Mouse (Mus musculus) MEL (cell line): ENCODE results near the gene Olfr787. TPM values are rescaled to one million over a fixed set of nuclear protein-coding genes. Genes with fewer than 3 reads are reported as not detected.

ENCODE experiments used
- DNase-seq: peaks from one replicate; pipeline ENCODE4 v3.0.0; 2011; ENCODE audit warnings: low read depth, low spot score
- H3K27ac ChIP-seq: 2 replicates; pipeline ENCODE4 v1.5.1; 2012; ENCODE audit warnings: low read depth, mild to moderate bottlenecking, control low read depth, low read length, moderate library complexity; ENCODE audit not compliant: control insufficient read depth
- H3K27me3 ChIP-seq, 2 experiments: fragments of 150-350 bp in 1 of 2; sonication (generic) in 1 of 2; 2 replicates each; pipeline ENCODE4 v1.6.1; 2012; ENCODE audit warnings: low read length in 2 of 2, mild to moderate bottlenecking in 2 of 2, improper control_type of control experiment in 1 of 2, moderate library complexity in 1 of 2; ENCODE audit not compliant: insufficient read depth in 2 of 2, control insufficient read depth in 1 of 2
- H3K36me3 ChIP-seq, 2 experiments: 2 replicates each; pipeline ENCODE4 v1.6.1; 2012 to 2014; ENCODE audit warnings: low read length in 2 of 2, improper control_type of control experiment in 1 of 2, inconsistent platforms in 1 of 2, mild to moderate bottlenecking in 1 of 2; ENCODE audit not compliant: insufficient read depth in 2 of 2, control insufficient read depth in 1 of 2
- H3K4me1 ChIP-seq, 2 experiments: fragments of 150-350 bp in 1 of 2; sonication (generic) in 1 of 2; 2 replicates each; pipeline ENCODE4 v1.6.1; 2012; ENCODE audit warnings: low read length in 2 of 2, improper control_type of control experiment in 1 of 2, mild to moderate bottlenecking in 1 of 2; ENCODE audit not compliant: insufficient read depth in 2 of 2, control insufficient read depth in 1 of 2
- H3K4me3 ChIP-seq, 2 experiments: fragments of 150-350 bp in 1 of 2; sonication (generic) in 1 of 2; 2 replicates each; pipeline ENCODE4 v1.5.1; 2012; ENCODE audit warnings: low read depth in 2 of 2, low read length in 2 of 2, mild to moderate bottlenecking in 2 of 2, moderate library complexity in 2 of 2, control low read depth in 1 of 2, improper control_type of control experiment in 1 of 2; ENCODE audit not compliant: control insufficient read depth in 1 of 2, insufficient read depth in 1 of 2
- H3K79me2 ChIP-seq: 2 replicates; pipeline ENCODE4 v1.6.1; 2012; ENCODE audit warnings: mild to moderate bottlenecking, low read length, moderate library complexity; ENCODE audit not compliant: control insufficient read depth, poor library complexity, insufficient read depth
- H3K9ac ChIP-seq: 2 replicates; pipeline ENCODE4 v1.6.1; 2012; ENCODE audit warnings: low read depth, mild to moderate bottlenecking, control low read depth, low read length, moderate library complexity; ENCODE audit not compliant: control insufficient read depth, poor library complexity, severe bottlenecking
- H3K9me3 ChIP-seq: fragments of 150-350 bp; sonication (generic); replicated peaks from 2 replicates; pipeline ENCODE4 v1.6.1; 2012; ENCODE audit warnings: mild to moderate bottlenecking, low read length, improper control_type of control experiment, moderate library complexity; ENCODE audit not compliant: insufficient read depth
- BHLHE40 ChIP-seq: IDR thresholded peaks from 2 replicates; pipeline ENCODE4 v1.6.1; 2012; ENCODE audit warnings: low read depth, mild to moderate bottlenecking, inconsistent platforms, low read length, improper control_type of control experiment, borderline replicate concordance
- E2F4 ChIP-seq: IDR thresholded peaks from 2 replicates; pipeline ENCODE4 v1.6.1; 2011; ENCODE audit warnings: low read depth, low read length, improper control_type of control experiment, borderline replicate concordance
- GABPA ChIP-seq: IDR thresholded peaks from 2 replicates; pipeline ENCODE4 v1.6.1; 2012; ENCODE audit warnings: low read depth, mild to moderate bottlenecking, inconsistent platforms, low read length, improper control_type of control experiment, moderate library complexity
- JUND ChIP-seq: IDR thresholded peaks from 2 replicates; pipeline ENCODE4 v1.6.1; 2011; ENCODE audit warnings: low read depth, mild to moderate bottlenecking, improper control_type of control experiment, low read length
- MAFK ChIP-seq: IDR thresholded peaks from 2 replicates; pipeline ENCODE4 v1.6.1; 2011; ENCODE audit warnings: low read depth, mild to moderate bottlenecking, low read length, improper control_type of control experiment, borderline replicate concordance
- MAX ChIP-seq: IDR thresholded peaks from 2 replicates; pipeline ENCODE4 v1.6.1; 2011; ENCODE audit warnings: low read length, improper control_type of control experiment
- MAZ ChIP-seq: IDR thresholded peaks from 2 replicates; pipeline ENCODE4 v1.6.1; 2012; ENCODE audit warnings: low read depth, mild to moderate bottlenecking, inconsistent platforms, low read length, improper control_type of control experiment
- MEF2A ChIP-seq: IDR thresholded peaks from 2 replicates; pipeline ENCODE4 v1.6.1; 2014; ENCODE audit warnings: low read depth, mild to moderate bottlenecking, inconsistent platforms, low read length, improper control_type of control experiment; ENCODE audit not compliant: poor library complexity, insufficient replicate concordance, severe bottlenecking; ENCODE audit errors: extremely low read depth
- MYB ChIP-seq: IDR thresholded peaks from 2 replicates; pipeline ENCODE4 v1.6.1; 2011; ENCODE audit warnings: mild to moderate bottlenecking, low read depth, low read length, improper control_type of control experiment
- MYC ChIP-seq: IDR thresholded peaks from 2 replicates; pipeline ENCODE4 v1.6.1; 2011; ENCODE audit warnings: low read depth, mild to moderate bottlenecking, low read length, improper control_type of control experiment, moderate library complexity
- RAD21 ChIP-seq: IDR thresholded peaks from 2 replicates; pipeline ENCODE4 v1.6.1; 2011; ENCODE audit warnings: mild to moderate bottlenecking, low read depth, low read length, improper control_type of control experiment
- SIN3A ChIP-seq: IDR thresholded peaks from 2 replicates; pipeline ENCODE4 v1.6.1; 2012; ENCODE audit warnings: low read length, improper control_type of control experiment, inconsistent platforms
- SMC3 ChIP-seq: IDR thresholded peaks from 2 replicates; pipeline ENCODE4 v1.6.1; 2011; ENCODE audit warnings: low read depth, low read length, improper control_type of control experiment
- TAL1 ChIP-seq: IDR thresholded peaks from 2 replicates; pipeline ENCODE4 v1.6.1; 2012; ENCODE audit warnings: mild to moderate bottlenecking, inconsistent platforms, low read length, moderate library complexity, mixed read lengths
- TBP ChIP-seq: IDR thresholded peaks from 2 replicates; pipeline ENCODE4 v1.8.0; 2011; ENCODE audit warnings: low read depth, low read length, improper control_type of control experiment
- UBTF ChIP-seq: IDR thresholded peaks from 2 replicates; pipeline ENCODE4 v1.6.1; 2012; ENCODE audit warnings: low read depth, mild to moderate bottlenecking, inconsistent platforms, low read length, improper control_type of control experiment, moderate library complexity, borderline replicate concordance; ENCODE audit not compliant: insufficient read depth
- ZKSCAN1 ChIP-seq: IDR thresholded peaks from 2 replicates; pipeline ENCODE4 v1.6.1; 2012; ENCODE audit warnings: low read depth, mild to moderate bottlenecking, inconsistent platforms, low read length, improper control_type of control experiment, moderate library complexity
- ZMIZ1 ChIP-seq: IDR thresholded peaks from 2 replicates; pipeline ENCODE4 v1.6.1; 2012; ENCODE audit warnings: low read depth, mild to moderate bottlenecking, inconsistent platforms, low read length, improper control_type of control experiment, moderate library complexity
- polyA plus RNA-seq, 2 experiments: library from polyadenylated mRNA; stranded (reverse) in 1 of 2; unstranded in 1 of 2; fragments of >175 nt in 1 of 2; fragments of >200 nt in 1 of 2; gene quantifications; 2 replicates each; pipeline versions ENCODE4 v1.2.1 to v1.2.4; 2012; ENCODE audit warnings: low replicate concordance in 2 of 2, low read depth in 1 of 2; ENCODE audit not compliant: insufficient read length in 2 of 2, insufficient read depth in 1 of 2, missing spikeins in 1 of 2
- total RNA-seq: library from RNA; depleted of rRNA; stranded (reverse); fragments of 300-350 nt; gene quantifications from 2 replicates; pipeline ENCODE4 v1.2.3, GENCODE M21; 2012

Gene Olfr787
- total and polyA plus RNA-seq, 3 experiments, result not detected

DNA sequence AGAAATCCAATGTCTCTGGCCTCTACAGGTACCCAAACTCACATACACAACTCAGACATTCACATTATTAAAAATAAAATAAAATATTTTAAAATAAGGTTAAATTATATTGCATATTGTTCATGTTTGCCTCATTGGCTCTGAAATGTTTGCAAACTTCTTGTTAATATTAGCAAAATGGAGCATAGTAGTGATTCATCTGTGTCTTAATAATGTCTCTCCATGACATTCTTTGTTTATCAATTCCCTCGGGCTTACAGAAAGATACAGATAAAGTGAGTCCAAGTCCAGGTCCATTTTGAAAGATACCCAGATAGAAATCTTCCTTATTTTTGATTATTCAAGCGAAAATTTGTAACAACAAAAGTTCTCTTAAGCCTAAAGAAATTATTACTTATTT, 22.8 kb downstream of the Olfr787 start, which contains the start of gene Olfr789:
Olfr789 (plus strand) TSS at position 301 of the 400 bp plus-strand sequence.
- no peak within 1 kb of the TSS for H3K9ac ChIP-seq
- TF ChIP-seq ZMIZ1, result no peak
- no peak for TF ChIP-seq MAFK
- no peak for TF ChIP-seq ZKSCAN1
- TF ChIP-seq TBP, result no peak
- no peak for TF ChIP-seq SIN3A
- no peak for TF ChIP-seq MYB
- no peak for TF ChIP-seq E2F4
- no peak for TF ChIP-seq MAZ
- TF ChIP-seq RAD21, result no peak
- TF ChIP-seq MAX, result no peak
- TF ChIP-seq MEF2A, result no peak

GRCm38 (mm10) chr10:129490101-129490500, 28.4 kb downstream of the Olfr787 start:
- no peak overlapping the region for H3K27ac ChIP-seq
- H3K4me1 ChIP-seq, result no peaks in the 10 kb centered on the region
- no peaks in the 10 kb centered on the region for H3K79me2 ChIP-seq
- H3K36me3 ChIP-seq, result no peaks in the 10 kb centered on the region
- TF ChIP-seq SMC3 (no peak), JUND (no peak), TBP (no peak), GABPA (no peak), UBTF (no peak), MYB (no peak), TAL1 (no peak), ZMIZ1 (no peak), RAD21 (no peak)
- no peaks in the 10 kb centered on the region for H3K27me3 ChIP-seq
- no peak overlapping the region for H3K9ac ChIP-seq
- no peaks in the 10 kb centered on the region for H3K9me3 ChIP-seq
- no peak for DNase-seq
- H3K4me3 ChIP-seq, result no peak overlapping the region

More for the DNA sequence above, 22.8 kb downstream of the Olfr787 start, which contains the start of gene Olfr789:
- H3K4me1 ChIP-seq, result no peaks in the 10 kb centered on the region
- H3K36me3 ChIP-seq, result no peaks in the 10 kb centered on the region
- no peak within 1 kb of the TSS for H3K4me3 ChIP-seq
- H3K27me3 ChIP-seq, result no peaks in the 10 kb centered on the region
- no peaks in the 10 kb centered on the region for H3K9me3 ChIP-seq
- H3K79me2 ChIP-seq, result no peaks in the 10 kb centered on the region
- H3K27ac ChIP-seq, result no peak within 1 kb of the TSS
- no peak for DNase-seq

DNA sequence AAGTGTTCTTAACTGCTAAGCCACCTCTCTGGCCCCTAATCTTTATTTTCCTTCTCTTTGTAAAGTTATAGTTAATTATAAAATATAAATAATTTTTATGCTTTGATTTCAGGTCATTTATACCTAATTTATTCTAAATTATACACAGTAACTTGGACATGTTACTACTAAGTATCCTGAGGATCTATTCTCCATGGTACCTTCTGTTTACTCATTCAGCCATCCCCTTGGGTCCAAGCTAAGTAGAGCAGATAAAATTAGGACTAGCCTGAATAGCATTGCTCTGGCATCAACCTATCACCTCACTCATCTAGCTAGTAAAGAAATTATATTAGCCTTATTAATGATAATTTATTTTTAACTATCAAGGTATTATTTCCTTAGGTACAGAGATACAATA, 36.5 kb downstream of the Olfr787 start, which contains the start of gene Olfr790:
Olfr790 (plus strand) TSS at position 301 of the 400 bp plus-strand sequence.
- no peaks in the 10 kb centered on the region for H3K79me2 ChIP-seq
- no peak within 1 kb of the TSS for H3K9ac ChIP-seq
- DNase-seq, result no peak
- no peak within 1 kb of the TSS for H3K4me3 ChIP-seq
- H3K36me3 ChIP-seq, result no peaks in the 10 kb centered on the region
- no peak within 1 kb of the TSS for H3K27ac ChIP-seq
- no peaks in the 10 kb centered on the region for H3K9me3 ChIP-seq
- TF ChIP-seq BHLHE40 (no peak), MYC (no peak)
- H3K4me1 ChIP-seq, result no peaks in the 10 kb centered on the region
- no peaks in the 10 kb centered on the region for H3K27me3 ChIP-seq
